Mouse (Mus musculus): Measurements from ENCODE around the gene Ap2b1.

DNA sequence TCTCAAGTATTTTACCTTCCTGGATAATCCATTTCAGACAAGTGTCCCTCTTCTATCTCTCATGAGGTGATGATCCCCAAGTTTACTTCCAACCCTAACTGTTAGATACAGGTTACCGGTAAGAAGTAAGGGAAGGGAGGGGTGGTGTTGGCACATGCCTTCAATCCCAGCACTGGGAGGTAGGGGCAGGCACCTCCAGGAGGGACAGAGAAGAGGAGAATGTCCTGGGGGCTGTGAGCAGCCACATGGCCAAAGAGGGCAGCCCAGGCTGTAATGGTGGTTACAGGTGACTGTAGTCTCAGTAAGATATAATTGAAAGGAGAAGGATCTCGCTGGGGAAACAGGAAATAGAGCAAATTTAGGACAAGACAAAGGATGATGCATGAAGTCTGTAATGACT is 16.7 kb upstream of the Ap2b1 start:
- TF ChIP-seq CTCF (IDR thresholded peaks at IDR 0.05; ENCODE audit: low read depth, low read length) (no peak), POLR2A (IDR thresholded peaks at IDR 0.05; ENCODE audit: extremely low read depth, insufficient read depth, low read length) (no peak)

All from liver, adult 2 months (tissue).